Mouse (Mus musculus): ENCODE measurements at regions not wholly inside any gene's neighbourhood (a gene's known extent, or its start where the extent isn't known, plus 50 kb on each side); places are given as distances from the start of the nearest gene placed in this dataset.
A peak's percentile ranks its signal among the peaks of the same experiment; 100 is the strongest.

- H3K9me3 ChIP-seq (ENCODE audit: control insufficient read depth, low read length), result no peaks in the 10 kb centered on the region
- H3K4me2 ChIP-seq (replicated peaks; ENCODE audit: low read depth), result no peak overlapping the region
- no peaks in the 10 kb centered on the region for H3K4me1 ChIP-seq (replicated peaks; ENCODE audit: control insufficient read depth, insufficient read depth)
- H3K27me3 ChIP-seq (ENCODE audit: control insufficient read depth, insufficient read depth, low read length), result no peaks in the 10 kb centered on the region
- no peak overlapping the region for H3K4me3 ChIP-seq (ENCODE audit: low read depth, low read length)
- TF ChIP-seq EP300 (optimal IDR thresholded peaks at IDR 0.05) (no peak), CTCF (IDR thresholded peaks at IDR 0.05; ENCODE audit: low read depth) (no peak)
- 54% methylated on average over 7 of the region's 7 CpGs for whole genome bisulfite sequencing
- H3K9ac ChIP-seq (ENCODE audit: low read length), result no peak overlapping the region
- no peak for ATAC-seq (ENCODE audit: low FRiP score, low TSS enrichment)
- DNase-seq (ENCODE audit: low spot score), result no peak
- no peaks in the 10 kb centered on the region for H3K36me3 ChIP-seq (ENCODE audit: control insufficient read depth, insufficient read depth, low read length)
- H3K27ac ChIP-seq (replicated peaks), result no peak overlapping the region
These were observed 94.7 kb upstream of the Nampt start for GRCm38 (mm10) chr12:32724451-32725188.

GRCm38 (mm10) chr12:32727539-32727938 lies 91.8 kb upstream of the Nampt start:
- no peak for ATAC-seq (ENCODE audit: low FRiP score, low TSS enrichment)
- DNase-seq (ENCODE audit: low spot score), result no peak
- Histone ChIP-seq H3K9ac (ENCODE audit: low read length) (no peak overlapping the region), H3K4me1 (replicated peaks; ENCODE audit: control insufficient read depth, insufficient read depth) (no peaks in the 10 kb centered on the region), H3K27ac (replicated peaks) (no peak overlapping the region), H3K4me3 (ENCODE audit: low read depth, low read length) (no peak overlapping the region), H3K36me3 (ENCODE audit: control insufficient read depth, insufficient read depth, low read length) (no peaks in the 10 kb centered on the region), H3K4me2 (replicated peaks; ENCODE audit: low read depth) (no peak overlapping the region), H3K9me3 (ENCODE audit: control insufficient read depth, low read length) (no peaks in the 10 kb centered on the region), H3K27me3 (ENCODE audit: control insufficient read depth, insufficient read depth, low read length) (no peaks in the 10 kb centered on the region)
- peak; percentile 34 for TF ChIP-seq CTCF (IDR thresholded peaks at IDR 0.05; ENCODE audit: low read depth)
- TF ChIP-seq EP300 (optimal IDR thresholded peaks at IDR 0.05), result no peak
- 69% methylated on average over 1 of the region's 1 CpGs for WGBS

GRCm38 (mm10) chr12:32728425-32728824 lies 90.9 kb upstream of the Nampt start:
- no peak for DNase-seq (ENCODE audit: low spot score)

GRCm38 (mm10) chr12:32735224-32735623 lies 84.1 kb upstream of the Nampt start:
- Histone ChIP-seq H3K27me3 (ENCODE audit: control insufficient read depth, insufficient read depth, low read length) (no peaks in the 10 kb centered on the region), H3K4me2 (replicated peaks; ENCODE audit: low read depth) (no peak overlapping the region), H3K27ac (replicated peaks) (no peak overlapping the region), H3K9ac (ENCODE audit: low read length) (no peak overlapping the region), H3K36me3 (ENCODE audit: control insufficient read depth, insufficient read depth, low read length) (no peaks in the 10 kb centered on the region), H3K4me1 (replicated peaks; ENCODE audit: control insufficient read depth, insufficient read depth) (no peaks in the 10 kb centered on the region), H3K9me3 (ENCODE audit: control insufficient read depth, low read length) (no peaks in the 10 kb centered on the region), H3K4me3 (ENCODE audit: low read depth, low read length) (no peak overlapping the region)
- ATAC-seq (ENCODE audit: low FRiP score, low TSS enrichment) (no peak), DNase-seq (ENCODE audit: low spot score) (no peak)
- TF ChIP-seq EP300 (optimal IDR thresholded peaks at IDR 0.05) (no peak), CTCF (IDR thresholded peaks at IDR 0.05; ENCODE audit: low read depth) (no peak)
- 77% methylated on average over 2 of the region's 2 CpGs for WGBS

More at GRCm38 (mm10) chr12:32728425-32728824, 90.9 kb upstream of the Nampt start:
- Histone ChIP-seq H3K27me3 (ENCODE audit: control insufficient read depth, insufficient read depth, low read length) (no peaks in the 10 kb centered on the region), H3K4me2 (replicated peaks; ENCODE audit: low read depth) (no peak overlapping the region), H3K4me1 (replicated peaks; ENCODE audit: control insufficient read depth, insufficient read depth) (no peaks in the 10 kb centered on the region), H3K4me3 (ENCODE audit: low read depth, low read length) (no peak overlapping the region), H3K9me3 (ENCODE audit: control insufficient read depth, low read length) (no peaks in the 10 kb centered on the region), H3K36me3 (ENCODE audit: control insufficient read depth, insufficient read depth, low read length) (no peaks in the 10 kb centered on the region), H3K9ac (ENCODE audit: low read length) (no peak overlapping the region), H3K27ac (replicated peaks) (no peak overlapping the region)
- no peak for ATAC-seq (ENCODE audit: low FRiP score, low TSS enrichment)
- WGBS, result 72% methylated on average over 10 of the region's 10 CpGs
- TF ChIP-seq CTCF (IDR thresholded peaks at IDR 0.05; ENCODE audit: low read depth), result no peak
- TF ChIP-seq EP300 (optimal IDR thresholded peaks at IDR 0.05), result no peak

- TF ChIP-seq CTCF (IDR thresholded peaks at IDR 0.05; ENCODE audit: low read depth) (no peak), EP300 (optimal IDR thresholded peaks at IDR 0.05) (no peak)
- ATAC-seq (ENCODE audit: low FRiP score, low TSS enrichment), result no peak
- no peaks in the 10 kb centered on the region for H3K4me1 ChIP-seq (replicated peaks; ENCODE audit: control insufficient read depth, insufficient read depth)
These were observed 77.9 kb upstream of the Nampt start for GRCm38 (mm10) chr12:32741465-32741864.

GRCm38 (mm10) chr12:32757441-32758119 lies 61.8 kb upstream of the Nampt start:
- Histone ChIP-seq H3K36me3 (ENCODE audit: control insufficient read depth, insufficient read depth, low read length) (no peaks in the 10 kb centered on the region), H3K9me3 (ENCODE audit: control insufficient read depth, low read length) (no peaks in the 10 kb centered on the region), H3K27ac (replicated peaks) (no peak overlapping the region), H3K9ac (ENCODE audit: low read length) (no peak overlapping the region), H3K4me2 (replicated peaks; ENCODE audit: low read depth) (no peak overlapping the region), H3K4me3 (ENCODE audit: low read depth, low read length) (no peak overlapping the region), H3K4me1 (replicated peaks; ENCODE audit: control insufficient read depth, insufficient read depth) (no peaks in the 10 kb centered on the region), H3K27me3 (ENCODE audit: control insufficient read depth, insufficient read depth, low read length) (no peaks in the 10 kb centered on the region)
- TF ChIP-seq EP300 (optimal IDR thresholded peaks at IDR 0.05), result no peak
- TF ChIP-seq CTCF (IDR thresholded peaks at IDR 0.05; ENCODE audit: low read depth), result no peak
- ATAC-seq (ENCODE audit: low FRiP score, low TSS enrichment), result 0 out of 2 replicates have a peak, but pooled peaks have one; percentile 45
- 39% methylated on average over 2 of the region's 2 CpGs for WGBS
- DNase-seq (ENCODE audit: low spot score), result no peak

More at GRCm38 (mm10) chr12:32741465-32741864, 77.9 kb upstream of the Nampt start:
- no peaks in the 10 kb centered on the region for H3K9me3 ChIP-seq (ENCODE audit: control insufficient read depth, low read length)
- H3K9ac ChIP-seq (ENCODE audit: low read length), result no peak overlapping the region
- no peak overlapping the region for H3K4me2 ChIP-seq (replicated peaks; ENCODE audit: low read depth)
- no peak overlapping the region for H3K4me3 ChIP-seq (ENCODE audit: low read depth, low read length)
- no peaks in the 10 kb centered on the region for H3K27me3 ChIP-seq (ENCODE audit: control insufficient read depth, insufficient read depth, low read length)
- H3K36me3 ChIP-seq (ENCODE audit: control insufficient read depth, insufficient read depth, low read length), result no peaks in the 10 kb centered on the region
- H3K27ac ChIP-seq (replicated peaks), result no peak overlapping the region
- no peak for DNase-seq (ENCODE audit: low spot score)

Measured in stomach, postnatal 0 days (tissue).